Mouse (Mus musculus) MEL (cell line): ENCODE measurements around the gene Cpsf4l. TPM values are rescaled to one million over a fixed set of nuclear protein-coding genes. Genes with fewer than 3 reads are reported as not detected.

Source experiments
- DNase-seq: peaks from one replicate; pipeline ENCODE4 v3.0.0; 2011; ENCODE audit warnings: low read depth, low spot score
- H3K27ac ChIP-seq: 2 replicates; pipeline ENCODE4 v1.5.1; 2012; ENCODE audit warnings: low read depth, mild to moderate bottlenecking, control low read depth, low read length, moderate library complexity; ENCODE audit not compliant: control insufficient read depth
- H3K27me3 ChIP-seq, 2 experiments: fragments of 150-350 bp in 1 of 2; sonication (generic) in 1 of 2; 2 replicates each; pipeline ENCODE4 v1.6.1; 2012; ENCODE audit warnings: low read length in 2 of 2, mild to moderate bottlenecking in 2 of 2, improper control_type of control experiment in 1 of 2, moderate library complexity in 1 of 2; ENCODE audit not compliant: insufficient read depth in 2 of 2, control insufficient read depth in 1 of 2
- H3K36me3 ChIP-seq, 2 experiments: 2 replicates each; pipeline ENCODE4 v1.6.1; 2012 to 2014; ENCODE audit warnings: low read length in 2 of 2, improper control_type of control experiment in 1 of 2, inconsistent platforms in 1 of 2, mild to moderate bottlenecking in 1 of 2; ENCODE audit not compliant: insufficient read depth in 2 of 2, control insufficient read depth in 1 of 2
- H3K4me1 ChIP-seq, 2 experiments: fragments of 150-350 bp in 1 of 2; sonication (generic) in 1 of 2; 2 replicates each; pipeline ENCODE4 v1.6.1; 2012; ENCODE audit warnings: low read length in 2 of 2, improper control_type of control experiment in 1 of 2, mild to moderate bottlenecking in 1 of 2; ENCODE audit not compliant: insufficient read depth in 2 of 2, control insufficient read depth in 1 of 2
- H3K4me3 ChIP-seq, 2 experiments: fragments of 150-350 bp in 1 of 2; sonication (generic) in 1 of 2; 2 replicates each; pipeline ENCODE4 v1.5.1; 2012; ENCODE audit warnings: low read depth in 2 of 2, low read length in 2 of 2, mild to moderate bottlenecking in 2 of 2, moderate library complexity in 2 of 2, control low read depth in 1 of 2, improper control_type of control experiment in 1 of 2; ENCODE audit not compliant: control insufficient read depth in 1 of 2, insufficient read depth in 1 of 2
- H3K79me2 ChIP-seq: 2 replicates; pipeline ENCODE4 v1.6.1; 2012; ENCODE audit warnings: mild to moderate bottlenecking, low read length, moderate library complexity; ENCODE audit not compliant: control insufficient read depth, poor library complexity, insufficient read depth
- H3K9ac ChIP-seq: 2 replicates; pipeline ENCODE4 v1.6.1; 2012; ENCODE audit warnings: low read depth, mild to moderate bottlenecking, control low read depth, low read length, moderate library complexity; ENCODE audit not compliant: control insufficient read depth, poor library complexity, severe bottlenecking
- H3K9me3 ChIP-seq: fragments of 150-350 bp; sonication (generic); replicated peaks from 2 replicates; pipeline ENCODE4 v1.6.1; 2012; ENCODE audit warnings: mild to moderate bottlenecking, low read length, improper control_type of control experiment, moderate library complexity; ENCODE audit not compliant: insufficient read depth
- CHD1 ChIP-seq: IDR thresholded peaks from 2 replicates; pipeline ENCODE4 v1.6.1; 2012; ENCODE audit warnings: low read depth, mild to moderate bottlenecking, inconsistent platforms, low read length, improper control_type of control experiment
- CTCF ChIP-seq, 3 experiments: IDR thresholded peaks in 2 of 3; conservative IDR thresholded peaks in 1 of 3; 2 replicates each; pipeline ENCODE4 v1.5.1; 2011 to 2012; ENCODE audit warnings: low read length in 3 of 3, low read depth in 2 of 3, mild to moderate bottlenecking in 2 of 3, improper control_type of control experiment in 1 of 3, inconsistent platforms in 1 of 3, mixed read lengths in 1 of 3, moderate library complexity in 1 of 3; ENCODE audit not compliant: control insufficient read depth in 1 of 3, insufficient read depth in 1 of 3, poor library complexity in 1 of 3, severe bottlenecking in 1 of 3
- EP300 ChIP-seq, 2 experiments: IDR thresholded peaks; 2 replicates each; pipeline ENCODE4 v1.6.1; 2011; ENCODE audit warnings: improper control_type of control experiment in 2 of 2, low read length in 2 of 2, low read depth in 1 of 2, mild to moderate bottlenecking in 1 of 2
- ETS1 ChIP-seq: IDR thresholded peaks from 2 replicates; pipeline ENCODE4 v1.6.1; 2012; ENCODE audit warnings: low read depth, mild to moderate bottlenecking, inconsistent platforms, low read length, improper control_type of control experiment, moderate library complexity
- GATA1 ChIP-seq: IDR thresholded peaks from 2 replicates; pipeline ENCODE4 v1.6.1; 2011; ENCODE audit warnings: low read depth, low read length, improper control_type of control experiment
- MAX ChIP-seq: IDR thresholded peaks from 2 replicates; pipeline ENCODE4 v1.6.1; 2011; ENCODE audit warnings: low read length, improper control_type of control experiment
- MAZ ChIP-seq: IDR thresholded peaks from 2 replicates; pipeline ENCODE4 v1.6.1; 2012; ENCODE audit warnings: low read depth, mild to moderate bottlenecking, inconsistent platforms, low read length, improper control_type of control experiment
- MXI1 ChIP-seq: IDR thresholded peaks from 2 replicates; pipeline ENCODE4 v1.6.1; 2011; ENCODE audit warnings: mild to moderate bottlenecking, low read depth, low read length, improper control_type of control experiment
- MYB ChIP-seq: IDR thresholded peaks from 2 replicates; pipeline ENCODE4 v1.6.1; 2011; ENCODE audit warnings: mild to moderate bottlenecking, low read depth, low read length, improper control_type of control experiment
- NRF1 ChIP-seq: IDR thresholded peaks from 2 replicates; pipeline ENCODE4 v1.6.1; 2014; ENCODE audit warnings: low read depth, mild to moderate bottlenecking, inconsistent platforms, low read length, improper control_type of control experiment, moderate library complexity; ENCODE audit not compliant: poor library complexity, insufficient read depth, severe bottlenecking
- POLR2A ChIP-seq, 2 experiments: IDR thresholded peaks; 2 replicates each; pipeline ENCODE4 v1.6.1; 2011 to 2012; ENCODE audit warnings: low read length in 2 of 2, mild to moderate bottlenecking in 2 of 2, control low read depth in 1 of 2, improper control_type of control experiment in 1 of 2, low read depth in 1 of 2, moderate library complexity in 1 of 2; ENCODE audit not compliant: control insufficient read depth in 1 of 2, insufficient read depth in 1 of 2, poor library complexity in 1 of 2
- RCOR1 ChIP-seq: IDR thresholded peaks from 2 replicates; pipeline ENCODE4 v1.6.1; 2012; ENCODE audit warnings: low read depth, mild to moderate bottlenecking, inconsistent platforms, low read length, improper control_type of control experiment
- SIN3A ChIP-seq: IDR thresholded peaks from 2 replicates; pipeline ENCODE4 v1.6.1; 2012; ENCODE audit warnings: low read length, improper control_type of control experiment, inconsistent platforms
- SMC3 ChIP-seq: IDR thresholded peaks from 2 replicates; pipeline ENCODE4 v1.6.1; 2011; ENCODE audit warnings: low read depth, low read length, improper control_type of control experiment
- TAL1 ChIP-seq: IDR thresholded peaks from 2 replicates; pipeline ENCODE4 v1.6.1; 2012; ENCODE audit warnings: mild to moderate bottlenecking, inconsistent platforms, low read length, moderate library complexity, mixed read lengths
- TBP ChIP-seq: IDR thresholded peaks from 2 replicates; pipeline ENCODE4 v1.8.0; 2011; ENCODE audit warnings: low read depth, low read length, improper control_type of control experiment
- TCF12 ChIP-seq: IDR thresholded peaks from 2 replicates; pipeline ENCODE4 v1.6.1; 2014; ENCODE audit warnings: low read depth, mild to moderate bottlenecking, inconsistent platforms, low read length, improper control_type of control experiment, moderate library complexity
- ZC3H11A ChIP-seq: IDR thresholded peaks from 2 replicates; pipeline ENCODE4 v1.6.1; 2012; ENCODE audit warnings: low read depth, mild to moderate bottlenecking, inconsistent platforms, low read length, improper control_type of control experiment
- ZMIZ1 ChIP-seq: IDR thresholded peaks from 2 replicates; pipeline ENCODE4 v1.6.1; 2012; ENCODE audit warnings: low read depth, mild to moderate bottlenecking, inconsistent platforms, low read length, improper control_type of control experiment, moderate library complexity
- polyA plus RNA-seq, 2 experiments: library from polyadenylated mRNA; stranded (reverse) in 1 of 2; unstranded in 1 of 2; fragments of >175 nt in 1 of 2; fragments of >200 nt in 1 of 2; gene quantifications; 2 replicates each; pipeline versions ENCODE4 v1.2.1 to v1.2.4; 2012; ENCODE audit warnings: low replicate concordance in 2 of 2, low read depth in 1 of 2; ENCODE audit not compliant: insufficient read length in 2 of 2, insufficient read depth in 1 of 2, missing spikeins in 1 of 2
- total RNA-seq: library from RNA; depleted of rRNA; stranded (reverse); fragments of 300-350 nt; gene quantifications from 2 replicates; pipeline ENCODE4 v1.2.3, GENCODE M21; 2012

The Cpsf4l gene
- total and polyA plus RNA-seq, 3 experiments: 0.70 TPM; not detected in 2

DNA sequence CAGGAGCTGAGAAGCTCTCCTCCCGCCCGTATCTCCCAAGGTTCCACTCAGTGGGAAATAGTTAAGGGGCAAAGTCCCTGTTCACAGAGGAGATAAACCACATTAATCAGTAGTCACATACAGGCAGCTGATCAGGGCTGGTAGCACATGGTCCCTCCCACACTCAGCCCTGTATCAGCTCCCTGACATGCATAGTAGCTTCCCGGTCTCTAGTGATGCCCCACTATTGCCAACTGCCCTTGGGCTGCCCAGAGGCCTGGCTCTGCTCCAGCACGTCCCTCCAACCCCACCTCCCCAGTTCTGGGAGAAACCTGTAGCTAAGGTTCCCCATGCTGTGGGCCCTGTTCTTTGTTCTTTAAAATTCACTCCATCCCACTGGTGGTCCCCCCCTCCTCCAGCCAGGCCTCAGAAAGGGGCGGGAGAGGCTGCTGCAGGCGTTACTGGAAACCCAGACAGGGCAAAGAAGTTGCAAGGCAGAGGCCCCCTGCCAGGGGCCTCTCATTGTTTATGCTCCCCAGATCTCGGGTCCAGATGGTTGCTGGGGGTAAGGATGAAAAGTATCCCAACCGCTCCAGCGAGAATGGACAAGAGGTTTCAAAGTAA lies 40.0 kb upstream of the Cpsf4l start (continued):
- peak; percentile 89 to 93 for TF ChIP-seq EP300 (IDR thresholded peaks at IDR 0.05; ENCODE audit: low read depth in 1 of 2, low read length in 2 of 2)
- TF ChIP-seq TAL1: peak; percentile 79
- TF ChIP-seq ZC3H11A: no peak

DNA sequence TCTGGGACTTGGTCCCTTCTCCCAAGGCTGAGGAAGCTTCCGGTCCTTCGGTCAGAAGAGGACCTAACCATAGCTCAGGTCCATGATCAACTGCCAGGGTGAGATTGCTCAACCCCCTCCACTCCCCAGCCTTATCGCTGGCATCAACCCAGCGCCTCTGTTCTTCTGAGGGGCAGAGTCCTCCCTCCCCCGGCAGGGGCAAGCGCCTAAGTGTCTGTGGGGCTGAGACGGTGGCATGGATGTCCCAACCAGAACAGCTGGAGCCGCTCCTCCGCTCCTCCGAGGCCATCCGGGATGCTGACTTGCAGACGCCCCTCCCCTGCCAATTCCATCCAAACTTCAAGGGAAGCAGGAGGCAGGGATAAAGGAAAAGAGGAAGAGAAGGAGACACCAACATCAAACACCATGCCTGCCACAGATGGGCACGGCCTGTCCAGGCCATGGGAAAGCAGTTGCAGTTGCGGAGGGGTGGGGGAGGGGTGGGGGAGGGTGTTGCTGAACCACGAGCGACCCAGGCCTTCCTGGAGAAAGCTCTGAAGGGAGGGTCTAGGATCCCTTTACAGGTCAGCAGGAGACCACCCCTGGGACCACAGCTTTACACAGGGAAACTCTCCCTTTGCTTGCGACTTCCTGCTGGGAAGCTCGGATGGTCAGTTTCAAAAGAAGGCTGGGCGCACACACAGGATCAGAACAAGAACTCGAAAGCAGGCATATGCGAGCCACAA lies 39.1 kb upstream of the Cpsf4l start:
- no peaks in the 10 kb centered on the region for H3K9me3 ChIP-seq
- H3K4me1 ChIP-seq: peaks cover 6 to 15% of the 10 kb centered on the region in 2 experiments; a peak in 3 of 4 replicates
- peak overlapping the region; percentile 80 for H3K9ac ChIP-seq
- H3K36me3 ChIP-seq: peaks cover 3 to 16% of the 10 kb centered on the region in 2 experiments
- H3K4me3 ChIP-seq: peak overlapping the region; percentile 46 to 71
- peak; percentile 69 for DNase-seq
- H3K27ac ChIP-seq: peak overlapping the region; percentile 69
- no peaks in the 10 kb centered on the region for H3K27me3 ChIP-seq
- no peak for TF ChIP-seq MAX
- no peak for TF ChIP-seq CHD1
- TF ChIP-seq SMC3: peak; percentile 1; the same call in 1 of the 2 replicates
- TF ChIP-seq TCF12: peak; percentile 36; the same call in 1 of the 2 replicates
- no peak for TF ChIP-seq CTCF (IDR thresholded peaks at IDR 0.05 in 2 of 3, conservative IDR thresholded peaks at IDR 0.05 in 1 of 3; ENCODE audit: control insufficient read depth in 1 of 3, insufficient read depth in 1 of 3, low read depth in 2 of 3, low read length in 3 of 3, poor library complexity in 1 of 3, severe bottlenecking in 1 of 3)
- TF ChIP-seq TBP: no peak
- TF ChIP-seq SIN3A: peak; percentile 59
- TF ChIP-seq ETS1: peak; percentile 58; the same call in 1 of the 2 replicates
- peak; percentile 71 for TF ChIP-seq GATA1
- 0 out of 4 replicates have a peak, but pooled peaks of 1 of the 2 experiments have one; percentile 28 for TF ChIP-seq POLR2A (IDR thresholded peaks at IDR 0.05; ENCODE audit: control insufficient read depth in 1 of 2, insufficient read depth in 1 of 2, low read depth in 1 of 2, low read length in 2 of 2, poor library complexity in 1 of 2)
- TF ChIP-seq MXI1: peak; percentile 43; the same call in 1 of the 2 replicates
- peak in 1 of 2 experiments; percentile 76; a peak in 3 of 4 replicates for TF ChIP-seq EP300 (IDR thresholded peaks at IDR 0.05; ENCODE audit: low read depth in 1 of 2, low read length in 2 of 2)
- peak; percentile 42; the same call in 1 of the 2 replicates for TF ChIP-seq RCOR1
- peak; percentile 68 for TF ChIP-seq MAZ
- peak; percentile 30; the same call in 1 of the 2 replicates for TF ChIP-seq TAL1
- TF ChIP-seq ZMIZ1: 0 out of 2 replicates have a peak, but pooled peaks have one; percentile 39
- 0 out of 2 replicates have a peak, but pooled peaks have one; percentile 35 for TF ChIP-seq MYB
- TF ChIP-seq NRF1: no peak
- H3K79me2 ChIP-seq: peaks cover 60% of the 10 kb centered on the region
